Mouse (Mus musculus): ENCODE measurements at regions not wholly inside any gene's neighbourhood (a gene's known extent, or its start where the extent isn't known, plus 50 kb on each side); places are given as distances from the start of the nearest gene placed in this dataset.

DNA sequence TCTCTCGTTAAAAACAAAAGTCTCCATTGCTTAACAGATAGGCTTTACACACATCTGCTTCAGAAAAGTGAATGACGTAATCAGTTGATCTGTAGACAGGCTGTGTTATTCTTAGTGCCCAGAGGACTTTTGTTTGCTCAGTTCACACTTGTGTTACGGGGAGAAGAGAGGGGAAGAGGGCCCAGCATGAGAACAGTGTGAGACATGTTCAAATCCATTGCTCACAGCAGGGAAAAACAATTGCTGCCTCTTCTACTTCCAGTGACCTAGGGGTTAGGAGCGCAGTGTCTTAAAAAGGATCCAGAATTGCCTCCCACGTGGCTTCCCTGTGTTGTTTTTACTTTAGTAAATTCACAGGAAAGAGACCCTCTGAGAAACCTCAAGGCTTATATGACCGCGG is 243.3 kb upstream of the BC052040 start:
- no peak for DNase-seq

DNA sequence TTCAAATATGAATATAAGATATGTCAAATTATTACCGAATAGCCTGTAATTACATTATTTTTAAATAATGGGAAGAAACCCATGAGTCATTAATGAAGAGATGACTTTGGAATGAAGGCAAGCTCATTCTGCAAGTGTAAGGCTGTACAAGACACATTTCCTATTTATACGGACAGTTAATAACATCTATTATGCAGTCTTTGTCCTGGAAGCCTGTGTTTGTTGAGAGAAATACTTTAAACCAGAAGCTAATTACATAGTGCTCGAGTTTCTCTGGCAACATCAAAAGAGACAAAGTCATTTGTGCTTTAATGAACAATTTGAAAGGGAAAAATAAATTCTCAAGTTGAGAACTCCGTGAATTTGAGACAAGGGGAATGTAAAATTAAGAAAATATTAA is 242.5 kb upstream of the BC052040 start:
- DNase-seq: no peak

DNA sequence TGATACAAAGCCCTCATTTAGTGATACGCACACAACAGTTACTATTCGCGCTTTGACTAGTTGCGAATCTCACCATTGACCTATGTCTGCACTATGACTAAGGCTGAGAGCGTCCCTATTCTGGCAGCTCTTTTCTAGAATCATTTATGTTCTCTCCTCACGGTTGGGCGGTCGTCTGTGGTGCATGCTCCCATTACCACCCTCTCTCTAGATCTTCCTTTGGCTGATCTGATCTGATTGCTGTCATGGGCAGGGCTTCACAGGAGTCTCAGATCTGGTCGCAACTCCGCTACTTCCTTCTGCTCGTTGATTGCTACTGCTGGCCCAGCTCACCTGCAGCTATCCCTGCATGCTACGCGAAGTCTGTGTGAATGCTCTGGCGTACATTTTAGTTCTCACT is 239.2 kb upstream of the BC052040 start:
- no peak for DNase-seq

DNA sequence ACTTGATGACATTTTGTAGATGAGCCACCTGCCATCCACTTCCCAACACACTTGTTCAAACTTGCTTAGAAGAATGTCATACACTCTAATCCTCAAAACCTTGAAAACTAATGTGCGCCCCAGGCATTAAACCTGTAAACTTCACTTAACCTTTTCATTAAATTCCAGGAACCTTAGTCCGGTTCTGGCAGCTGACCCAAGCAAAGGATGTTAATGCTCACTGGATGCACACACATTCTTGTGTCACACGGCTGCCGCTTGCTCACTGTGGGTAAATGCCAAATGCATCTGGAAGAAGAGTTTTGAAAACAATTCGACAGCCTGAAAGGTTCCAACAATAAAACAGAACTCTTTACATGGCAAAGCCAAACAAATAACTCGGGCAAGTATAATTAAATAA is 235.0 kb upstream of the BC052040 start:
- DNase-seq: no peak

DNA sequence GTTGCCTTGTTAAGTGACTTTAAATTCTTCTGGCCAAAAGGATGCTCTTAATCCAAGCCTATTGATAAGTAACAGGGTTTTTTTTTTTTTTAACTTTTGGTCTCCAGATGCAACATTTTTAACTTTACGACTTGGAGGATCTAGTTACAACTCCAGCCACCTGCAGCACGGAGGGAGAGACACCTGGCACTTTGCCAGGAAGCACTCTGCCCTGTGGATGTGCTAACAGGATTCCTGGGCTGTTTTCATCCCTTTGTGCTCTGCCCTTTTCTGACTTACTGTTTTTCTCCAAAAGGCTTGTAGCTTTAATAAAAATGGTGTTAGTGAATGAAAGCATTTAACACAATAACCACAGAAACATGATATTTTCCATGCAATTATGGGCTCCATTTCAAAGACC is 233.3 kb upstream of the BC052040 start:
- DNase-seq: no peak

DNA sequence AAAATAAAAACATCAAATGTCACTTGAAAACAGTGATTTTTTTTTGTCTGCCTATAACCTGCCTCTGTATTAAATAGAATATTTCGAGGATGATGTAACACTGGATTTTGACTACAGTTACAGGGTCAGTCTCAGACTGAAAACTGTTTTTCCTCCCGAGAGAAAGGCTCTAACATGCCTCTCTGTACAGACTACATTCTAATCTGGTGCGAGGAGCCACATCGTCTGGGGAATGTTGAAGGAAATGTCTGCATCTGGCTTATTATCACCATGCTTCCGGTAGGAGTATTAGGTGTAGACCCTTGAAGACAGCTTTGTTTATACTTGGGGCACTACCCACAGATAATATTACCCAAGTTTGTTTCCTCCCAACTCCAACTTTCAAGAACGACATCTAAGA is 210.4 kb upstream of the BC052040 start:
- DNase-seq: no peak

DNA sequence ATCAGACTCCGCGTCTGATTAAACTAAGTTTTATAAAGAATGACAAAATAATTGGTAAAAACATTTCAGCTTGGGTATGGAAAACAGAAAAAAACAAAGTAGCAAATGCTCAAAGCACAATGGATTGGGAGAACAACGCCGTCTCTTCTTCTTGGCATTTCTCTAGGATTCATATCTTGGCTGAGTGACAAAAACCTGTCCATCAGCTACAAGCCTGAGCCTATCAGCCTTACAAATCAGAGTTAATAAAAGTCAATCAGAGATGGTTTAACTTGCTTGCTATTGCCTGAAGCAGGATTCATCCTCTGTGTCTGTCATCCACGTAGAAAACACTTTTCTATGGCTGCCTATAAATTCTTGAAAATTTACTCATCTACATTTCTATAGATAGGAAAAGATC is 206.2 kb upstream of the BC052040 start:
- no peak for DNase-seq

DNA sequence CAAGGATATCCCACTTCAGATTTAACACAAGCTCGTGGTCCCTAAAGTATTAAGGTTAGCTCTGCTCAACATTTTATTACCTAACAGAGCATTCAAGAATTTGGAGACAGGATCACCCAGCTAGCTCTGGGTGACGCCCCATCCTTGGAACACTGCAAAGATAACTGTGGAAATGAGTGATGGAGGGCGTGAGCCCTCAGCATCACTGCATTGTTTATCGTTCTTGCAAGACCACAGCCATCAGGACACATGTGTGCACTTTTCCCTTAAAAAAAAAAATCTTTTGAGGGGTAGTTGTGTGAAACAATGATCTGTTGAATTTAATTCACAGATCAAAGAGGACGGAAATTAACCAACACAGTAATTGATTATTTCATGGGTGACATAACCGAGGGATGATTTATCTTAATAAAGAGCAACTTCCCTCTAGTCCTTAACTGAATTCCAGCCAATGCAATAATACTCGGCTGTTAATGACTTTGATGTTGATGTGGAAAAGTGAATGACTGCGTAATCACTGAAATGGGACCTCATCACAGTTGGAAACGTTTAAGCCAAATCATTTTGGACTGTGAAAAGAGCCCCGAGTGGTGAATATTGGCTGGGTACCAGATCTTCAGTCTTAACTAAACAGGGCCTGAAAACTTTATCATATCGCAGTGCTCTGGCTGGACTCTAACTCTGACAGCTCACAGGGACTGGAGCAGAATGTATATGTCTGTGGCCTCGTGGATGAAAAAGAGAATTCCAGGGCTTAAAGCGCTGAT is 196.9 kb upstream of the BC052040 start:
- peak in 1 of 2 experiments; percentile 6 for DNase-seq

DNA sequence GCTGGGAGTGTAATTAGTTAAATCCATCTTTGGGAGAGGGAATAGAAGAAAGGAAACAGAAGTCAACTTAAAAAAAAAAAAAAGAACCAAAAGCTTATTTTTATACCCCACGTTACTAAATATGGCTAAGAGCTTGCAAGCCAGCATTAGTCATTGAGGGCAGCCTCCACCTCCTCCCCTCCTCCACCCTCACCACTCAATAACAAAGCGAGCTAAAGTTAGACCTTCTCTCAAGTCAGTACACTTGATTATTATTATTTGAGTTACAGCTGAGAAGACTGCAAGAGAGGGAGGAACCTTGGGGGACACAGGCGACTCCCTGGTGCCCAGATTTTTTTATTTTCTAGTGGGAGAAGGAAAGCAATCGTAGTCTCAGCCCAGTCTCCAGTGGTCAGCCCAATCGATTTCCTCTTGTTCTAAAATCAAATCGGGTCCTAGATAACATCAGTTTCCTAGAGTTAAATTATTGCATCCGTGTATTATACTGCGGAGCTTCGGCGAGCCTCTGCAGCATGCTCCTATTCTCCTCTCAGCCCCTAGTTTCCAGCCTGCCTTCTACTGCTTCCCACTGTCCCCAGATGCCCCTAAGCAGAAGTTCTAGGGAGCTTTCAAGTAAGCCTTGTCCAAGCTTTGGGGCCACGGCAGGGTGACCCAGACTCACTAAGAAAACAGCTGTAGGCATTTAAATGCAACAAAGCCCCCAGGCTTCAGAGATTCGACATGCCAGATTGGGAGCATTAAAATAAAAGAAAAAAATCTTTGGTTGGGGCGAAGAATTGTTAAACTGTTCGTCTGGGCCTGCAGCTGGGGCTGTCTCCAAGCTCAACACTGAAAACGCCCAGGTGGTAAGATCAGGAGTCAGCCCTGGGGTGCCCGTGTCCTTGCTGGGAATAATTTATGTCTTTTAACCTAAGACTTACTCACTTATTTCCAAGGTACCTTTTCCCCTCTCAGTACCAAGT is 196.0 kb upstream of the BC052040 start:
- peak; percentile 10 to 41 for DNase-seq

DNA sequence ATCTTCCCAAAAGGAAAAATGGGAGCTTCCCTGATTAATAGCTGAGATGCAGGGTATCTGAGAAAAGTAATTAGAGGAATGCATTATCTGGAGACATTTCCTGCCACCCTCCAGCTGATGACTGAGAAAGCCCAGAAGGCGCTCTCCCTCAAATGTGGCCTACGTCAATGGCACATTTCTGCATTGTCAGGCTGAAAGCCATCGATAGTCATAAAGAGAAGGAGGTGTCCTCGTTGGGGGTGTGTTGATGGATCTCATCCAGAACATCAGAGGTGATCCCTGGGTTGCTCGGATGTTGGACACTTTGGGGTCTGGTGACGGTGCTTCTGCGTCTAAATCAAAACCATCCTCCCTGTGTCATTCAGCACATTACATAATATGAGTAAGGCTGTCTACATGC is 189.9 kb upstream of the BC052040 start:
- peak; percentile 8 to 34 for DNase-seq

DNA sequence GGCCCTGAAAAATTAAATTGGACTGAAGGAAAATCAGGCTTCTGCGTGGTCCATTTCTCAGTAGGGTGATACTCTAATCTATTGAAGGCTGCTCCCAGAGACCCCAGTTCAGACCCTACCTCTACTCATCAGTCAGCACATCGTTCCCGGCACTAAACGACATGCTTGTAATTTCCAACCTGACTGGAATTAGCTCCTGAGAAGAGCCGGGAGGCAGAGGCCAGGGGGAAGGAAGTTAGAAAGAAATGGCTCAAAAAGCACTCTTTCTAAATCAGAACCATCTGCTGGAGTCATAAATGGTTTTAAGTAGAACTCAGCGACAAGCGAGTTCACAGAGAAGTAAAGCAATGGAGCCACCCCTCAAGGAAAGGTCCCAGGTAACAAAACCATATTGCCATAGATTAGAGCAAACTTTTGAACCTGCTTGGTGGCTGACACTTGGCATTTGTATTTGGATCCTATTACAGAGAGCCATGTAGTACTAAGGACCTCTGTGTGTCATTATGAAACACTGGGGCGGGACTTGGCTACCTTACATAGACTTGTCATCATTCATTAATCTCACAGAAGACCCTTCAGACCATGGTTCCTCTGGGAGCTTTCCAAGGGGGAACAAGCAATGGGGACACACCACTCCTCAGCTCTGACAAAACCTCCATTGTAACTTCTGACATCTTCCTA is 189.3 kb upstream of the BC052040 start:
- no peak for DNase-seq

DNA sequence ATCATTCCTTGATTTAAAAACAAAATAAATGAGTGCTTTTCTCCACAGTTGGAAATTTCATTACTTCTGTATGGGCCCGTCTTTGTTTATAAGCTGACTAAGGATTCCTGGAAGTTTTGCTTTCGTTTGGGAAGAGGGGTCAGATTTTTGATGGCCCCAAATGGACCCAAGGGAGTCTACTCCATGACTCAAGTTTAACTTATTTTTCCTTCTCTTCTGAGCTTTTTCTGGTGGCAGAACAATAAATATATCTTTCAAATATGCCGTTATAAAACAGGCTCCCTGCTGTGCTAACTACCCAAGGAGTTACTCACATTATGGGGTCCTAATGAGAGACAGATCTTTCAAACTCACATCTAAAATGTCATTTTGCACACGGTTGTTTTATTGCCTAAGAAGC is 187.4 kb upstream of the BC052040 start:
- DNase-seq: no peak

DNA sequence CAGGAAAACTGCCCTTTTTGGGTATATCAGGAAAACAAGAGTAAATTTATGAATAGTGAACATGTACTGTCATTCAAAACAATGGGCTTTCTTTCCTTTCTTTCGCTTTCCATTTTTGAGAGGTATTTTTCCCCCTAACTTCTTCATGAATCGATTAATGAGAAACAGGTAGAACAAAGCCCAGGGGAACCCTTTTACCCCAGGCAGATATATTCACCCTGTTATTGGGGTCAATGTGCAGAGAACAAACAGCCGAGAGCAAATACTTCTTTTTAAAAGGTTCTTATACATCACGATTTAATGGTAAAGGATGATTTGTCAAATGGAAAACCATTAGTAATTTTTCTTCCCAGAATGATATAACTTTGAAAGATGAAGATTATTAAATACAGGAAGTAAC is 183.0 kb upstream of the BC052040 start:
- DNase-seq: no peak

DNA sequence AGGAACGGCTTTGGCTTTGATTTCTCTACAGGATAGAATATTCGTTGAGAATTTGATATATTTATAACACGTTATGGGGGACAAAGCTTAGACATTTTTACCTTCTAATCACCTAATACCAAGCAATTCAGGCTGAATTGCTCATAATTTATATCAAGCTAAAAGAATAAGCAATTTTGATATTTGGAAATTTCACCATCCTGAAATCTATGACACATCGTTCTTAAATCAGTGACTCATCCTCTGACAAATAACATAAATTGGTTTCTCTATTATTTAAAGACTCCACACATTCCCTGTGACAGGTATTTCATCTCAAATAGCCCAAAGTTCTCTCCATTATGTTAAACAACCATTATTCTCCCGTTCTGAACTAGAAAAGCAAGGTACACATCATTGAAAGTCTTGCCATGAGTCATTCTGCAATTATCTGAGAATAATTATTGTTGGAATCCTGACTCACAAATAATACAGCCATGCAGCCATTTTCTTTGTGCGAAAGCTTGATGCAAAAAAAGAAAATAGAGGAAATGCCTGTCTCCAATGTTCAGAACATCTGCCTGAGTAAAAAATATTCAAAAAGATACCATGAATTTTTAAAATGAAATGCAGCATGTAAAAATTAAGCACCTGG is 182.3 kb upstream of the BC052040 start:
- no peak for DNase-seq

DNA sequence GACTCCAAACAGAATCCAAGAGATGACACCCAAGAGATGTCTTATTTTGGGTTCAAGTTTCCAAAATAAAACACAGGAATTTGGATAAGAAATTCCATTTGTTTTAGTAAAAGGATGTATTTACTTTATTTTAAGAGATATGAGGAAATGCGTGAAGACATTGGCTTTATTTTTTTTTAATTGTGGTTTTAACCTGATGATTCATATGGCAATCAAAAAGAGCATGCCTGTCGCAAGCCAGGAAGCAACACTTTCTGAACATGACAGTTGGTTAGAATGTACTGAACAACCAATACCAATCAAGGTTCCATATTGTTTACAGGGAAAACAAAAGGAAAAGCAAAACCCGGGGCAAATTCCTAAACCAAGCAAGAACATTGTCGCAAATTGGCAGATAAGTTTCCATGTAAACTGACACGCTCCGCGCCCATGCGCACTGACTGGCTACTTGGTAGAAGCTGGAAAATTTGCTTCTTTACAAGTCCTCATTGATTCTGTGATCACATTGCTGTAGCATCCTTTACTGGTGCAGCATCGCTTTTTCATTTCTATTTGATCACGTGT is 181.4 kb upstream of the BC052040 start:
- no peak for DNase-seq

DNA sequence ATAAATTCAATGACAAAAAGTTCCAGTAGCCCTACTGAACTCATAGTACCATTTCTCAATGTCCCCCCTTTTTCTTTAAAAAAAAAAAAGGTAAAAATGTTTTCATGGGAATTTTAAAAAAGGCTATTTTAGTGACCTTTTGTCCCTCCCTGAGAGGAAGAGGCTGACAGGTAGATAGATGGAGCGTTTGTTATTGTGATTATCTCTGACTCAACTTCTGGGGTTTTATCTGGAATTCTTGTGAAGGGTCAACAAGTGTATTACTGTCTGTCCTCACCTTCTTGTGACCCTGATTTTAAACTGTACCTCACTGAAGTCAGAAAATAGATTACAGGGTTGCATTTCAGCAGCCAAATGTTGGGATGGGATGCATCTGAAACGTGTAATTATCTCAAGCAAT is 179.3 kb upstream of the BC052040 start:
- no peak for DNase-seq

DNA sequence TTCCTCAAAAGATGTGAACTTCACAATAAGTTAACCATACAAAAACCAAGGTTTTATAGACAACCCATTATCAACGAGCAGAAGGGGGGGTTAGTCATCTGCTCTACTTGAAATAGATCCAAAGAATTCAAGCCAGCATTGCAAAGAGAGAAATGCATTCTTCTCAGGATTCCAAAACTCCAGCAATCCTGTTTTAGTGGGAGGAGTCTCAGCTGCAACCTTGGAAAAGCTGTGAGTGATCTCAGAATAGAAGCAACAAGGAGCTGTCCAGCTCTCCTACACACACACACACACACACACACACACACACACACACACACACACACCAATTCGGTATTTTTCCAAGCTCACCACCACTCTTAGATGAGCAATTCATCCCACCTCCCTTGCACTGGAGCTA is 149.0 kb upstream of the BC052040 start:
- no peak for DNase-seq

DNA sequence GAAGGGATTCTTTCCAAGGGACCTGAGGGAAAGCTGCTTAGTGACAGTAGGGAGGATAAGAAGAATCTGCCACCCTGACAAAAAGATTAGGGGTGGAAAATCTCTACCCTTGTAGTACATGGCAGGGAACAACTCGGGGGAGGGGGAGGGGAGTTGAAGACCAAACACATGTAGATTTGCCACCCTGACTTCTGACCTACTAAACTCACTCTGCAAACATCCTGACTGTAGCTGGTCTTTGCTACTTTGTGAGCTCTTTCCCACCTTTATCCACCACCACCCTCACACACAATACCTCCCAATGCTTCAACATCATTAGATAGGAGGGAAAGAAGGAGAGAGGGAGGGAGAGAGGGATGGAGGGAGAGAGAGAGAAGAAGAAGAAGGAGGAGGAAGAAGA is 140.4 kb upstream of the BC052040 start:
- no peak for DNase-seq

DNA sequence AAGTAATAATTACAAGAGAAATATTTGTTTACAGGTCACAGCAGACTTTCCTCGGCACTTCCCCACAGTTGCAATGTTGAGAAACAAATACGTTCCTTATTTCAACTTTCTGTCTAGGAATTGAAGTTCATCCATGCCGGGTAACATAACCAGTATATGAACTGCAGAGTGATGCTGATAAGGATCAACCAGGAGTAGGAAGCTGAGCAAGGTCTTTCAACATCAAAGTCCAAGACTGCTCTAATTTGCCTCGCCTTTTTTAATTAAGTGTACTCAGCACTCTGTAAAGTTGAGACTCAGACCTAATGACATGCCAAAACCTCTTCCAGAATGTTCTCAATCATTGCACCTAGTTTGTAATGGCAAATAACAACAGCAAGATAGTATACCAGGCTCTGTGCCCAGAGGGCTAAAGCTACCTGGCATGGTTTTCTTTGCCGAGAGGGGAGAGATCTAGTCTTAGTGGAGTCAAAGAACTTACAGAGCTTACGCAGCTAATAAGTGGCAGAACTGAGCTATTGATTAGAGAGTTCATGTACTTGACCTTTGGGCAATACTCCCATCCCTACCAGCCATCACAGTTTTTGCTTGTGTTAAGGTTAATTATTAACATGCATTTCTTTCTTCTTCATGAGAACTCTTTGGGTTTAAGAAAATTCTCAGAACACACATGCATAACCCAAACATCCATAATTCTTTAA is 131.6 kb upstream of the BC052040 start:
- DNase-seq: no peak

DNA sequence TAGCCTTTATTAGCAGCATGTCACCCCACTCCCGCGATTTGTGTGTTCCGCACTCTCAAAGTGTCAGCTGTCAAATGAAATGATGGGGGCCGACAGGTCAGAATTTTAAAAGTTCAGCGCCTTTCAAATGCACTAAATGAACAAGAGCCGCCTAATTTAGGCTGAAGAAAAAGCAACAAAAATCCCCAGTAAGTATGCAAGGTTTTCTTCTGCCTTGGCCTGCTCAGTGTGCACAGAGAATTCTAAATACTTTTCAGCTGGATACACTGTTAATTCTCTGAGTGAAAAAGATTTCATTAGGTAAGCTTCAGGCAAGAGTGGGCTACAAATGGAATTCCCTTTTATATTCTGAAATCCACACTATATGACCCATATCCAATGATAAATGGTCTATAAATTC is 125.9 kb upstream of the BC052040 start:
- no peak for DNase-seq

DNA sequence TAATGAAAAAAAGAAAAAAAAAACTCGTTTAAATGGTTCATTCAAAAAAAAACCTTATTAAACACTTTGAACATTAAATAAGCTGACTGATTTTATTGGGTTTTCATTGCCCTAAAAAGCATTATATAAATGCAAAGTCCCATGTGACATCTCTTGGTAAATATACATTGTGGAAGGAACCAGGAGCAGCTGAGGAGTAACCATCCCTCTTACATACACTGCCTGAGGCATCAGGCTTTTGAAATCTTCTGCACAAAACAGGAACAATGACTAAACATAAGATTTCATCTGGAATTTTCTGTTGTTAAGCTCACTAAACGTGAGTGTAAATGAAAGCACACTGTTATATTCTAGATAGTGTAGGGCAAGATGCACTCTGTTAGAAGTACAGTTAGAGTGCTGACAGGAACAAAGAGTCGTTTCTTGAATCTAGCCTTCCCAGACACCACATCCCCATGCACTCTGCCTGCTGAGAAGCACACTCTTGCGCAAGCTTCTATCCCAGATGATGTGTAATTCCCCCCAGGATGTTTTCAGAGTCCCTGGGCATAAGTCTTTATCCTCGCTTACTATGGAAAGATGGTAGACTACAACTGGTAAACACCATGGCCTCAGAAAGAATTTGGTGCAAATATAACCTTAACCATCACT is 125.0 kb upstream of the BC052040 start:
- no peak for DNase-seq
